Mouse (Mus musculus): ENCODE data around the gene Zfp526. TPM values are rescaled to one million over a fixed set of nuclear protein-coding genes. Genes with fewer than 3 reads are reported as not detected.

Zfp526 gene
- polyA plus RNA-seq, 1 experiment = not detected

- no peak overlapping the region for H3K27ac ChIP-seq (ENCODE audit: insufficient read depth, low read depth, low read length)
- peaks cover 5% of the 10 kb centered on the region for H3K4me1 ChIP-seq (ENCODE audit: control insufficient read depth, insufficient read depth, low read length)
- H3K4me3 ChIP-seq (ENCODE audit: insufficient read depth, low read depth, low read length) = no peak overlapping the region
- 91% methylated on average over 5 of the region's 5 CpGs for WGBS
- TF ChIP-seq POLR2A (IDR thresholded peaks at IDR 0.05; ENCODE audit: insufficient read depth, low read depth, low read length) (no peak), CTCF (IDR thresholded peaks at IDR 0.05; ENCODE audit: insufficient read depth, low read depth, low read length) (no peak)
These were observed 14.3 kb downstream of the Zfp526 start for GRCm38 (mm10) chr7:25235526-25235925.

- TF ChIP-seq CTCF (IDR thresholded peaks at IDR 0.05; ENCODE audit: insufficient read depth, low read depth, low read length) = no peak
- TF ChIP-seq POLR2A (IDR thresholded peaks at IDR 0.05; ENCODE audit: insufficient read depth, low read depth, low read length) = peak; percentile 57
- Histone ChIP-seq H3K4me1 (ENCODE audit: control insufficient read depth, insufficient read depth, low read length) (peaks cover 13% of the 10 kb centered on the region), H3K4me3 (ENCODE audit: insufficient read depth, low read depth, low read length) (peak within 1 kb of the TSS; percentile 87), H3K27ac (ENCODE audit: insufficient read depth, low read depth, low read length) (peak within 1 kb of the TSS; percentile 98)
- WGBS = under 1% methylated on average over 71 of the region's 76 CpGs
These were observed 16.2 kb downstream of the Zfp526 start, which contains the start of gene Gsk3a for GRCm38 (mm10) chr7:25237249-25238014. Gene Gsk3a (minus strand): TSS chr7:25237851.

DNA sequence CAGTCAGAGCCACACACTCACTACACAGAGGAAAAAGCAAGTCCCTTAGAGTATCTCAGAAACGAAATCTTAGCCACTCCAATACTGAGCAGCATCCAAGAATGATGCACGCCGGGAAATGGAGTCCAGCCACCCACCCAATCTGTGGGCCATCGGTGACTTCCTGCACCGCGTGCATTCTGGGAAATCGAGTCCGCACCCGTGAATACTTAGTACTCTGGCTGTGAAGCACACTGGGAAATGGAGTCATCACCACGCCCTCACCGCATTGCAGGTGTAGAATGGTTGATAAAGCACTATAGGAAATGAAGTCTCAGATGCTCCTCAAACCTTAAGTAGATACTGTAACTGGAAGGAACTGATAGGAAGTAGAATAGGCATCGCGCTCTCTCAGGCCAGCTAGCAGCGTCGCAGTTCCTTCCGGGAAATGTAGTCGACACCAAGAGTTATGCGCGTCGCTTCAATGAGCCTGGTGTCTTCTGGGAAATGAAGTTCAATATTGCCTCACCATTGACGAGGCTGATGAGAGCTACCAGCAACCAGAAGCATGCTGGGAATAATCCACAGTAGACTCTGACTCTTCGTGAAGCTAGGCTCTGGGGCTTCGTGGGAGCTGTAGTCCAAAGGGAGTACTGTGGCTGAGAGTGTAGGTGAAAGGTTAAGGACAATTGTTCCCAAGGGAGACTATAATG, 16.9 kb downstream of the Zfp526 start:
- Histone ChIP-seq H3K27ac (ENCODE audit: insufficient read depth, low read depth, low read length) (peak overlapping the region; percentile 98), H3K4me3 (ENCODE audit: insufficient read depth, low read depth, low read length) (peak overlapping the region; percentile 87), H3K4me1 (ENCODE audit: control insufficient read depth, insufficient read depth, low read length) (peaks cover 17% of the 10 kb centered on the region)
- WGBS = under 1% methylated on average over 23 of the region's 23 CpGs
- TF ChIP-seq CTCF (IDR thresholded peaks at IDR 0.05; ENCODE audit: insufficient read depth, low read depth, low read length) (no peak), POLR2A (IDR thresholded peaks at IDR 0.05; ENCODE audit: insufficient read depth, low read depth, low read length) (0 out of 2 replicates have a peak, but pooled peaks have one; percentile 5)

- Histone ChIP-seq H3K4me3 (ENCODE audit: insufficient read depth, low read depth, low read length) (peak overlapping the region; percentile 32), H3K4me1 (ENCODE audit: control insufficient read depth, insufficient read depth, low read length) (peaks cover 17% of the 10 kb centered on the region), H3K27ac (ENCODE audit: insufficient read depth, low read depth, low read length) (peak overlapping the region; percentile 82)
- TF ChIP-seq POLR2A (IDR thresholded peaks at IDR 0.05; ENCODE audit: insufficient read depth, low read depth, low read length) (no peak), CTCF (IDR thresholded peaks at IDR 0.05; ENCODE audit: insufficient read depth, low read depth, low read length) (no peak)
- WGBS = 2% methylated on average over 30 of the region's 30 CpGs
These were observed 17.8 kb downstream of the Zfp526 start for GRCm38 (mm10) chr7:25238829-25239623.

DNA sequence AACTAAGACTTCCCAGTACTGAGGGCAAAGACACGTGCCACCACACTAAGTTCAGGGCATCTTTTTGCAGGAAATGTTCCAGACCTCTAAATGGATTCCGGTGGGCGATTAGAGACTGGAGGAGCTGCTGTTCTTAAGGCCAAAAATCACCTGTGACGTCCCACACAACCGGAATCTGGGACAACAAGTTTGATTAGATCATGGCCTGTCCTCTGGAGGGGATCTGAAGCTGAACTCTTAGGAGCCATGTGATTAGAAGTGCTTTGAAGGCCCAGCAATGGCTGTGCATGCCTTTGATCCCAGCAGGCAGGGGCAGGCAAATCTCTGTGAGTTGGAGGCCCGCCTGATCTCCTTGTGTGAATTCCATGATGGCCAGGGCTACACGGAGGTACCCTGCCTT, 19.4 kb downstream of the Zfp526 start:
- no peak overlapping the region for H3K4me3 ChIP-seq (ENCODE audit: insufficient read depth, low read depth, low read length)
- 56% methylated on average over 7 of the region's 7 CpGs for WGBS
- peak overlapping the region; percentile 87 for H3K27ac ChIP-seq (ENCODE audit: insufficient read depth, low read depth, low read length)
- TF ChIP-seq CTCF (IDR thresholded peaks at IDR 0.05; ENCODE audit: insufficient read depth, low read depth, low read length) (no peak), POLR2A (IDR thresholded peaks at IDR 0.05; ENCODE audit: insufficient read depth, low read depth, low read length) (no peak)
- H3K4me1 ChIP-seq (ENCODE audit: control insufficient read depth, insufficient read depth, low read length) = peaks cover 30% of the 10 kb centered on the region

DNA sequence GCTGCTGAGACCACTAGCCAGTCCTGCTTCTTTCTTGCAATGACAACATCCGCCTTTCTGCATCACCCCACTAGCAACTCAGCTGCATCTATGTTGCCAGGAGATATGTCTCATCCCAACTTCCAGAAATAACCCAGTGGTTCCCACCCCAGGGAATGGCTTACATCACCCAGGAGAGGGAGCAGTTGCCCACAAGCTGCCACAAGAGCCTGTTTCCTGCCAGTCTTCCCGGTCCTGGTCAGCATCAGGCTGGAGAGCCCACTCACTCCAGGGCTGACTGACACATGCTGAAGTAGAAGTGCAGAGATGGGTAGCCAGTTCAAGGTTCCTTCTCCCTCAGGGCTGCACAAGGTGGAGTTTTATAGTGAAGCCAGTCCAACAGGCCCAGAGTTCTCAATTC, 19.8 kb downstream of the Zfp526 start:
- Histone ChIP-seq H3K4me3 (ENCODE audit: insufficient read depth, low read depth, low read length) (no peak overlapping the region), H3K4me1 (ENCODE audit: control insufficient read depth, insufficient read depth, low read length) (peaks cover 34% of the 10 kb centered on the region), H3K27ac (ENCODE audit: insufficient read depth, low read depth, low read length) (peak overlapping the region; percentile 94)
- TF ChIP-seq CTCF (IDR thresholded peaks at IDR 0.05; ENCODE audit: insufficient read depth, low read depth, low read length) (peak; percentile 75), POLR2A (IDR thresholded peaks at IDR 0.05; ENCODE audit: insufficient read depth, low read depth, low read length) (no peak)
- WGBS = 3% methylated on average over 2 of the region's 2 CpGs

GRCm38 (mm10) chr7:25243361-25243760, 22.1 kb downstream of the Zfp526 start:
- 89% methylated on average over 4 of the region's 4 CpGs for WGBS
- Histone ChIP-seq H3K4me3 (ENCODE audit: insufficient read depth, low read depth, low read length) (no peak overlapping the region), H3K27ac (ENCODE audit: insufficient read depth, low read depth, low read length) (no peak overlapping the region), H3K4me1 (ENCODE audit: control insufficient read depth, insufficient read depth, low read length) (peaks cover 55% of the 10 kb centered on the region)
- TF ChIP-seq CTCF (IDR thresholded peaks at IDR 0.05; ENCODE audit: insufficient read depth, low read depth, low read length) (no peak), POLR2A (IDR thresholded peaks at IDR 0.05; ENCODE audit: insufficient read depth, low read depth, low read length) (no peak)

DNA sequence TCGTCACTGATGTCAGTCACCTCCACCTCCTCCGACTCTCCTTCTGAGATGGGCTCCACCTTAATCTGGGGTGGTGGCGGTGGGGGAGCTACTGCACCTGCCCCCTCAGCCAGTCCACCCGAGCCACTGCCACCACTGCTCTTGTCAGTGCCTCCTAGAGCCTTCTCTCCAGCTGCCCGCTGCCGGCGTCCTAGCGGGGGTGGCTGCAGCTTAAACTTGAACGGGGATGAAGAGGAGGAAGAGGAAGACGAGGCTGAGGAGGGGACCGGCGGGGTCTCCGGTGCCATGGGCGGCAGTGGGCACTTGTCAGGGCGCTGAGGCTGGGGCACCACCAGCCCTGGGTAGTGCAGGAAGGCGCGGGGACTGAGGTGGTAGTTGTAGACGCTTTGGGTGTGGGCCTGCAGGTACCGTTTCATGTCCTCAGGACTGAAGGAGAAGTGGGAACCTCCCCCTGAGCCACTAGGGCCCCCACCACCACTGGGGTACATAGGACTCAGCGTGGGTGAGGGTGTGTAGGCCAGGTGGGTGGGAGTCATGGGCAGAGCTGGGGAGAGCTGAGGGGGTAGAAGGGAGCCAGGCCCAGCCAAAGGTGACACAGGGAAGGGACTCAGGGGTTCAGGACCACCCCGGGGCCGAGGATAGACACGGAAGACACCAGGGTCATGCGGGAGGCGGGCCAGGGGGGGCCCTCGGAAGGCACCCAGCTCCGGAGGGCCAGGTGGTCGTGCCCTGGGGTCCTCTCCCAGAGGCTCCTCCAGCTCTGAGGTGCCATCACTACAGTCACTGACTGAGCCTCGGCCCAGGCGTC, 23.5 kb downstream of the Zfp526 start:
- TF ChIP-seq POLR2A (IDR thresholded peaks at IDR 0.05; ENCODE audit: insufficient read depth, low read depth, low read length) = no peak
- no peak for TF ChIP-seq CTCF (IDR thresholded peaks at IDR 0.05; ENCODE audit: insufficient read depth, low read depth, low read length)
- H3K4me1 ChIP-seq (ENCODE audit: control insufficient read depth, insufficient read depth, low read length) = peaks cover 58% of the 10 kb centered on the region
- peak overlapping the region; percentile 27 for H3K27ac ChIP-seq (ENCODE audit: insufficient read depth, low read depth, low read length)
- WGBS = 64% methylated on average over 30 of the region's 30 CpGs
- H3K4me3 ChIP-seq (ENCODE audit: insufficient read depth, low read depth, low read length) = peak overlapping the region; percentile 4
